Mouse (Mus musculus) telencephalon, adult 2 months (tissue): Measurements from ENCODE around the gene Sf3a2.

Experiments used
- DNase-seq: peaks from one replicate; pipeline ENCODE4 v3.0.0-alpha.2; 2011; ENCODE audit warnings: low read depth, low spot score

Sf3a2 gene

DNA sequence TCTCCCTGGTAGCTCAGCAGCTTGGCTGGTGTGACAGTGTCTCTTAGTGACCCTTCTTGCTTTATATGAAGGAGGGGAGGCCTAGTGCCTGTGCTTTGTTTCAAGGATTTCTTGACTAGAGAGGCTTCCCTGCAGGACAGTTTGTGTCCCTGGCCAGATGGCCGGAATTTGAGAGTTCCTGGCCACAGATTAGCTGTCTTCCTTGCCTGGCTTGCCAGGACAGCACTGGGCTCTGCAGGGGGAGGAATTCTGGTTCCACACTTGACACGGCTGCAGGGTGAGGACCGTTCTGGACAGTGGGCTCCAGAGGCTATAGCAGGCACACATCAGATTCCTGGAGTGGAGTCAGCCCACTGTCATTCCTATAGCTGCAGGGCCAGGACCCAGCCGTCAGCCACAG is 22.3 kb upstream of the Sf3a2 start:
- no peak for DNase-seq

DNA sequence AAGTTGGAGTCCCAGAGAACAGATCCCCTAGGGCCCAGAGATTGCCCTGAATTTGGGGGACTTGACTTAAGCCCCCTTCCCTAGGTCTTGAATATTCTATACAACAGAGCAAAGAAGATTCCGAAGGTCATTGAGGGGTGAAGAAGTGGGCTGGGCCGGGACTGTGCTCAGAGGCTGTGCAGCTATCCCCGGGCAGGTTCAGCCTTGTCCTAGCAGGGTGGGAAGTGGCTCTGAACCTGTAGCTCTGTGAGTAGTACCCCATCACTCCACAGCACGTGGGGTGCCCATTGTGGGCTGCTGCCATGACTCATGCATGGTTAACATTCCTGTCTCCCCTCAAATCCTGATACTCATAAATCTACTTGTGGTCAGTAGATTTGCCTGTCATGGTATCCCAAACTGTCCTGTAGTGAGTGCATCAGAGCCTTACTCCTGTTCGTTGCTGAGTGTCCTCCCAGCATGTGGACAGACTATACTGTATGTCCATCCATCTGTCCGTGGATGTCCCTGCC is 21.6 kb upstream of the Sf3a2 start:
- DNase-seq = no peak

DNA sequence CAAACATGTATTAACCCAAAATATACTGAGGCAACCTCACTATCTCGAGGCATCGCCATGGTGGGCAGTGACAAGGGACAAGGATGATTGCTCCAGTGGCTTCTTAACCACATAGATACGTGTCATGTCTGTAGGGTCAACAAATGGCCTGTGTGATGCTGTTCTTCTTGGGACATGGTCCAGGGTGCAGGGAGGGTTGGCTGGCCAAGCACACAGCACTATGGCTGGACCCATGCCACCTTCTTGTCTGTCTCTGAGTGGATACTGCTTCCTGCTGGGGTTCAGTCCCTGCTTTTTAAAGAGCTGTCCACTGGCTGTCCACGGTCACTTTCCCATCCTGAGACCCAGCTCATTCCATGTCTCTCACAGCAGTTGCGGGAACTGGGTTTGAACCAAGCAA is 20.9 kb upstream of the Sf3a2 start:
- no peak for DNase-seq

DNA sequence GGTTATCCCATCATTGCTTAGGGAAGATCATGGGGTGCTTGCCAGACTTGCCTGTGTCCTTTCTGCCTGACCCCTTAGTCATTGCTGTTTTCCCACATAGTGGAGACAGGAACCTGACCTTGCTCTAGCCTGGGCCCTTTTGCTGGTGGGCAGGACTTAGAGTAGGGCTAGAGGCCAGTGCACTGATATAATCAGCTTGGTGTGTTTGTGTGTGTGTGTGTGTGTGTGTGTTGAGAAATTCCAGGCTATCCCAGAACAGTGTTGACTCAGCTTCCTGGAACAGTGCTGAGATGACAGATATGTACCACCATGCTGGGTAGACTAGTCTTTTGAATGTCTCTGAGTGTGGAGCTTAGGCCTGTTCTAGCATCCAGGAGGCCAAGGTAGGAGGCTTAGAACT is 18.4 kb upstream of the Sf3a2 start:
- DNase-seq = no peak

DNA sequence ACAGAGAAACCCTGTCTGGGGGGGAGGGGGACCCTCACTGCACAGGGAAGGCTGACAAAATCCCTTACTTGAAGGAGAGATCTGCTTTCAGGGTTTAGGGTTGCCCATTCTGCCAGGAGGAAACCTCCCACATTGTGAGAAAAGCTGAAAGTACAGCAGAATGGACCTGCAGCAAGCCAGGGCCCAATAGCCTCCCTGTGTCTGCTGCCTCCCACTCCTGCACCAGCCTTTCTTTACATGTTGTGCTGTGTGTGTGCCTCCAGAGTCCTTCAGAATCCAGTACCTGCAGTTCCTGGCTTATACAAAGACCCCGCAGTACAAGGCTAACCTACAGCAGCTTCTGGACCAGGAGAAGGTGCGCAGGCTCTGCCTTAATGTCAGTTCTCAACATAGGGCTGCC is 13.7 kb upstream of the Sf3a2 start:
- DNase-seq = no peak

DNA sequence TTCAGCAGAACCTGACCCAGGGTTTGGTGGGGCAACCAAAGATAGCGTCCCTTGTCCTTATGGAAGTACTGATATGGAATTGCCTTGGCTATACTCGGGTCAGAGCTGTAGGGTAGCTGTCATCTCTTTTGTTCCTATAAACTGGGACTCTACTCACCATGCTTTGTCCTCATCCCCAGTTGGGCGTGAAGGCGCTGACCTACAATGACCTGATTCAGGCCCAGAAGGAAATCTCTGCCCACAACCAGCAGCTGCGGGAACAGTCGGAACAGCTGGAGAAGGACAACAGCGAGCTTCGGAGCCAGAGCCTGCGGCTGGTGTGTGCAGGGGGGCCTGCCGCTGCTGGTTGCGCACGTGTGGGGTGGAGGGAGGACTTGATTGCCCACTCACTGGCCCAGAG is 13.1 kb upstream of the Sf3a2 start:
- DNase-seq = peak; percentile 47

DNA sequence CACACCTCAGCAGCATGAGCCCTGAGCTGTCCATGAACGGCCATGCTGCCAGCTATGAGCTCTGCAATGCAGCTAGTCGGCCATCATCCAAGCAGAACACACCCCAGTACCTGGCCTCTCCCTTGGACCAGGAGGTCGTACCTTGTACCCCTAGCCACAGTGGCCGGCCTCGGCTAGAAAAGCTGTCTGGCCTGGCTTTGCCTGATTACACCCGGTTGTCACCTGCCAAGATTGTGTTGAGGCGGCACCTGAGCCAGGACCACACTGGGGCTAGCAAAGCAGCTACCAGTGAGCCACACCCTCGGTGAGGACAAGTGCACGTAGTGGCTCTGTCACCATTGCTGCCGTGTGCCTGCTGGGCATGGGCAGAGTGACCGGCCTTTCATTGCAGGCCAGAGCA is 12.0 kb upstream of the Sf3a2 start:
- no peak for DNase-seq

DNA sequence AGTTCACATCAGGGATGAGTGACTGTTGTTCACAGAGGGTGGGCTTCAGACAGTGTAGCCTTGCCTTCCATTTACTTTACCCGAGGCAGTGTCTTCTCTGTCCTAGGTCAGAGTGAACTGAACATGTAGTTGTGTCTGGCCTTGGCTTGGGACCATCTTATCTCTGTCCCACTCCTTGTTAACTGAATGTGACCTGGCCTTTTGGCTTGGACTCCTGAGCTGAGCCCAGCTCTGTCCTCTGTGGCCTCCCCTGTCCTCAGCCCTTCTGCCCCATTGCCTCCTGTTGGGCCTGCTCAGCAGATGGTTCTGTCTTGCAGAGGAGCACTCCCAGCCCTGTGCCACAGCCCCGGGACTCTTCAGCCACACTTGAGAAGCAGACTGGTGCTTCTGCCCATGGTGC is 10.5 kb upstream of the Sf3a2 start:
- no peak for DNase-seq

DNA sequence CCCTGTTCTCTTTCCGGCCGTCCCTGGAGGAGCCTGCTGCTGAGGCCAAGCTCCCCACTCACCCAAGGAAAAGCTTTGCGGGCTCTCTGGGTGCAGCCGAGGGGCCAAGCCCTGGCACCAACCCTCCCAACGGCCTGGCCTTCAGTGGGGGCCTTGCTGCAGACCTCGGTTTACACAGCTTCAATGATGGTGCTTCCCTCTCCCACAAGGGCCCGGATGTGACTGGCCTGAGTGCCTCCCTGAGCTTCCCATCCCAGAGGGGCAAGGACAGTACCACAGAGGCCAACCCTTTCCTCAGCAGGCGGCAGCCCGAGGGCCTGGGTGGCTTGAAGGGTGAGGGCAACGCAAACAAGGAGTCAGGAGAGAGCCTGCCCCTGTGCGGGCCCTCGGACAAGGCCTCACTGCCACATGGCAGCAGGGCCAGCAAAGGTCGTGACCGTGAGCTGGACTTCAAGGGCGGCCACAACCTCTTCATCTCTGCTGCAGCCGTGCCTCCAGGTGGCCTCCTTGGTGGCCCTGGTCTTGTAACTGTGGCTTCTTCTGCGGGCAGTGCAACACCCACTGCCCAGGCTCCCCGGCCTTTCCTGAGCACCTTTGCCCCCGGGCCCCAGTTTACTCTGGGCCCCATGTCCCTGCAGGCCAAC is 7.1 kb upstream of the Sf3a2 start:
- no peak for DNase-seq

DNA sequence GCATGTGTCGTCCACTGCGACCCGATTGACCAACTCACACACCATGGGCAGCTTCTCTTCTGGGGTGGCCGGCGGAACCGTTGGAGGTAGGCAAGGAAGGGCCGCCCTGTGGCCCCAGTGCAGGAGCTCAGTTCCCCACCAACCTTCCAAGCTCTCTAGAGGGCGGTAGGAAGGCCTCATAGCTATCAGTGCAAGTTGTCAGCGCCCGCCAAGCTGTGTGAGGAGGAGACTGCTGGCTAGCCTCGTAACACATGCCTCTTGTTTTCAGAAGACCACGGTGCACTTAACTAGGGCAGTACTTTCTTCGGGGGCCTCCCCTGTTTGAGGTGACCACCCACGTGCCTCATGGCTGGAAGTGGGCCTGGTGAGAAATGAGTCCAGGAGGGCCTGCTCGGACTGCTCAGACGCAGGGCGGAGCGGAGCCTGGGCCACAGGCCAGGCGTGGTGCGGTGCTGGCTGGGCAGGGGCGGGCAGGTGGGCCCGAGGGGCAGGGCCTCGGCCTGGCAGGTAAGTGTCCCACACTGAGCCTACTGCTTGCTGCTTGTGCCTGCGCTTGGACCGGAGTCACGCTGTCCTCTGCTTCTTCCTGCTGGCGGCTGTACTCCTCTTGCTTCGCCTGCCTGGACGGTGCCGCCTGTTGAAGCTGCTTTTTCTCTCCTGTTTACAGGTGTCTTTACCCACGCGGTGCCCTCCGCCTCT is 6.4 kb upstream of the Sf3a2 start:
- no peak for DNase-seq

DNA sequence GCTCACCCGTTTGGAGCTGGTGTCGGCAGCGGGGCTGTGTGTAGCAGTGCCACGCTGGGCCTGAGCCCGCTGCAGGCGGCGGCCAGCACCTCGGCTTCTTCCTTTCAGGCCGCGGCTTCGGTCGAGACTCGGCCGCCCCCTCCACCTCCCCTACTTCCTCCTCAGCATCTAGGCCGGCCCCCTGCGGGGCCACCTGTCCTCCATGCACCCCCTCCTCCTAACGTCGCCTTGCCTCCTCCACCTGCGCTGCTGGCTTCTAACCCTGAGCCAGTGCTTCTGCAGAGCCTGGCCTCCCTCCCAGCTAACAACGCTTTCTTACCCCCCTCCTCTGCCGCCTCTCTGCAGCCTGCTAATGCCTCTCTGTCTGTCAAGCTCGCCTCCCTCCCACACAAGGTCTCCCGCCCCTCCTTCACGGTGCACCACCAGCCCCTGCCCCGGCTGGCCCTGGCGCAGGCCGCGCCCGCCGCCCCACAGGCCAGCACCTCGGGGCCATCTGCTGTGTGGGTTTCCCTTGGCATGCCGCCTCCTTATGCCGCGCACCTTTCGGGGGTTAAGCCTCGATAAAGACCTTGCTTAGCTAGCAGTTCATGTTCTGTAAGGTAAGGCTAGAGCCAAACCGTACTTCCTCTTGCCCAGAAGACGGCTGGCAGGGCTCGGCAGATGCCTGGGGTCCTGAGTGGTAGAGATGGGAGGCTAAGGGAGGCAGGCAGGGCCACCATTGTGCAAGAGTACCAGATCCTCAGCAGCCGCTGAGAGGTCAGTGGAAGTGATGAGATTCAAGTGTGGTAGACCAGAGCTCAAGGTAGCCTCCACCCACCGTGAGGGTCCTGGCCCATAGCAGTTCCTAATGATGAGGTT is 5.6 kb upstream of the Sf3a2 start:
- DNase-seq = no peak

DNA sequence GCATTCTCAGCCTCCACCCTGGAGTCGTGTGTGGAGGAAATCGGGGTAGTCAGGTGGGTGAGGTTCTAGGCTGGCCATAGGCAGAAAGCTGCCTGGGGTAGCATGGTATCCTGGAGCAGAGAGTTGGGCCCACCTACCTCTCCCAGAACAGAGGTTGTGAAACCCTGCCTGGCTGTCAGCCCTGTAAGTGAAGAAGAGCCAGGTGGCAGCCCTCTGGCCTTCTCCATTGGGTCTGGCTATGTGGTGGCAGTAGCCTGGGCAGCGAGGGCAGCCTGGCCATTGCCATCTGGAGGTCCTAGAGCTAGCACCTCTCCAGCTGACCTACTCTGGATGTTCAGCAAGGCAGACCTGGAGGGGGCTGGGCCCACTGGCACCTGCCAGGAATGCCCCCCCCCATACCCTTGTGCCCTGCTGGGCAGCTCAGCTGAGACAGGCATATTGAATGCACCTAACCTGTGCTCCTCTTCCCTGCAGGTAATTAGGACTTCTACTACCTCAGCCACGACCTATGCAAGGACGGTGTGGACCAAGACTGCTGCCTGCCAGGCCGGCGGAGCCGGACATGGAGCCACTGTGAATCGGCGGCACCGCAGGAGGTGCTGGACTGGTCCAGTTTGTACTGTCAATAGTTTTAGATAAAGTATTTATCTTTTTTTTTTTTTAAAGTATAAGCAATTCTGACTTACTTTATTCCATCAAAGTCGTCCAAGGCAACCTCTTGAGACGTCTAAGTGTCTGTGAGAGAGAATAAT is 4.8 kb upstream of the Sf3a2 start:
- DNase-seq = no peak

DNA sequence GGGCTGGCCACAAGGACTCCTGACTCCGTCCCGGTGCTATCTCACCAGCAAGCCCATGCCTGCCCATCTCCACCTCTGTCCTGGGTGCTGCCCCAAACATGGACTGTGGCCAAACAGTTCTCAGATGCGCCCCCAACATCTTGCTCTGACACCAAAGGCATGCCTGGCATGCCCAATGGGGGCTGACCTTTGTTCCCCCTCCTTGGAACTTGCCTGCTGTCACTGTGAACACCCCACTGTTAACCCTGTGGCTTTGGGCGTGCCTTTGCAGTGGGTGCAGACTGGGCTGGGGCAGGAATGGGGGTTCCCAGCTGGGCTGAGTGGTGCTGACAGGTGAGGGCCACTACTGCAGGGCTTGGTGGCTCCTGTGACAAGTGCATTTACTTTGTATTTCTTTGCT is 4.2 kb upstream of the Sf3a2 start:
- no peak for DNase-seq

DNA sequence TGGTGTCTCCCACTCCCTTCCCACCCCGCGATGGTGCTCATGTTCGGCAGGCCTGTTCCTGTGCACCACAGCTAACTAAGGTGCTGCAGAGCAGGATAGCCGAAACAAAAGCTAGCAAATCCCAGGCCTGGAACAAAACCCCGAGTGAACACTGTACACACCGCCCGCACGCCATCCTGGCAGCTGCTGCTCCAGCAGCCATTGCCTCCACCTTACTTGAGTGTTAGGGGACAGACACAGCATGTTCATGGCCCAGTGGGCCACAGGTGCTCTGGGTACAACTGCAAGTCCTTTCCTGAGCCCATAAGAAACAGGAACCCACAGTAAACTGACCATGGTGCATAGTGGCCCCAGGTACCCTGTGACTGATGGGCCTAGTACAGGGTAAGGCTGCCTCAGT is 3.2 kb upstream of the Sf3a2 start:
- DNase-seq = no peak

DNA sequence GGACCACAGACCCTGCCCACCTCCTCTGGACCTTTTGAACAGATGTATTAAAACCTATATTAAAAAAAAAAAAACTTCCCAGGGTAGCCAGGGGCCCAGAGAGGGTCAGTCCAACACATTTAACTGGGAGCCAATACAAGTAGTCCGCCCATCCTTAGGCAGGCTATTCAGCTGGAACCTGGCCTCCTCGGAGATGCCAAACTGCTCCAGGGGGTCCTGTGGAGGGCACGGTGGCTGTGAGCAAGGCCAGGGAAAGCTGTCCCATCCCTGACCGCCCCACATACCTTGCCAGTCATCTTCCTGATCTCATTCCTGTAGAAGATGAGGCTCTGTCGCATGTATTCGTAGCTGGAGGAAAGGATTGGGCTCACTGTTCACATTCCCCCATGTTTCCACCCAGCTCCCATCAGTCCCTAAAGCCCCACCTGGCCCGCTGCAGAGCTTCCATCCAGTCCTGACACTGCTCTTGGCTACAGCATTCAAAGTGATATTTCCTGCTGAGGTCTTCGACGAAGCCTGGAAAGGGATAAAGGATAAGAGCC is 1.6 kb upstream of the Sf3a2 start:
- no peak for DNase-seq

DNA sequence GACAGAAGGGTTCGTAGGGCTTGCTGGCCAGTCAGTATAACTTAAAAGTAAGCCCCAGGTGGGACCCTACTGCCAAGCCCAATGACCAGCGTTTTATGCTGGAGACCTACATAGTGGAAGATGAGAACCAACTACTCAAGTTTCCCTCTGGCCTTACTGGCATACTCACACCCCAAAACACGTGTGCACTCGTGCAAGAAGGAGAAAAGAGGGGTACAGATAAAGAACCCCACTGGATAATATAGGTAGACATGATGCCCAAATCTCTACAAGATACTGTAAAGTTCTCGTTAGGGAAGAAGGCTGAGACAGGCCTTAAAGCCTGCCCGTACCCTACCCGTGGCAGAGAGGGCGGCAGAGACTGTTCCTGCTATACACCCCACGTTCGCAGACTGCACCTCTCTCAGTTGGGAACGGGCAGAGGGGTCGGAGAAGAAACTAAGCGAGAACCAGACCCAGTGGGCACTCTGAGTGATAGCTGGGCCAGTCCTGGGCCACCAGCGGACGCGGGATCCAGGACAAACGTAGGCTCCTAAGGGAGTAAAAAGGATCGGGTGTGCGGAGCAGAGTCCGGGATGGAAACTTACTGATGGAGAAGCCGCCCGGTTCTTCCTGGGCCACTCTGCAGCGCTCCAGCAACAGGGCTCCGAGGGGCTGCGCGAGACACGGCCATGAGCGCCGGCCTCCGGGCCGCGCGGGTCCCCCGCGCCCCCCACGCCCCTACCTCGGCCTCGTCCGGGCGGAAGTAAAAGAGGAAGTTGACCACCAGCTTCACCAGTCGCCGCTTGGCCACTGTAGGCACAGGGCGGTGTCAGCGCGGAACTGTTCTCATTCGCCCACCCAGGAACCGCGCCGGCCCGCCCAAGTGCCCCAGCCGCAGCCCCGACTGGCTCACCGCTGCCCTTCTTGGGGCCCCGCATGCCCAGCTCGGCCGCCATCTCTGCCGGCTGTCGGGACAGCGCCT is 530 bp upstream of the Sf3a2 start:
- DNase-seq = peak; percentile 51

DNA sequence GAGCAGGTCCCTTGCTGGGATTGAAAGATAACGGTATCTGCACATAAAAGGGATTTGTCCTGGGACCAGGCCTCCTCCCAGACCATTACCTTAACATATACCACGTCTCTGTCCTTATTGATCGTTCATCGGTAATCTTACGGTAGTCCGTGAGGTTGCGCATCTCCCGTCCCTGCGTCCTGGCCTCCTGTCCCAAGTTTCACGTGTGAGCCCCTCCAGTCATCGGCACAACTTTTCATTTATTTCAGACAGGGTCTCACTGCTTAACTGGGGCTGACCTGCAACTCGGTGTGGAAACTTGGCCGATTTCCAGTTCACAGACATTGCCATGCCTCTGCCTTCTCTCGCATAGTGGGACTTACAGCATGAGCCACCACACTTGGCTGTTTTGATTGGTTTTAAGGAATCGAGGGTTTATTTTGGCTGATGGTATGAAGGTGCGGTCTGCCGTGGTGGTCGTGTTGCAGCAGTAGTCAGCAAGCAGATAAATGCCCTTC is 1.1 kb downstream of the Sf3a2 start:
- DNase-seq = no peak

DNA sequence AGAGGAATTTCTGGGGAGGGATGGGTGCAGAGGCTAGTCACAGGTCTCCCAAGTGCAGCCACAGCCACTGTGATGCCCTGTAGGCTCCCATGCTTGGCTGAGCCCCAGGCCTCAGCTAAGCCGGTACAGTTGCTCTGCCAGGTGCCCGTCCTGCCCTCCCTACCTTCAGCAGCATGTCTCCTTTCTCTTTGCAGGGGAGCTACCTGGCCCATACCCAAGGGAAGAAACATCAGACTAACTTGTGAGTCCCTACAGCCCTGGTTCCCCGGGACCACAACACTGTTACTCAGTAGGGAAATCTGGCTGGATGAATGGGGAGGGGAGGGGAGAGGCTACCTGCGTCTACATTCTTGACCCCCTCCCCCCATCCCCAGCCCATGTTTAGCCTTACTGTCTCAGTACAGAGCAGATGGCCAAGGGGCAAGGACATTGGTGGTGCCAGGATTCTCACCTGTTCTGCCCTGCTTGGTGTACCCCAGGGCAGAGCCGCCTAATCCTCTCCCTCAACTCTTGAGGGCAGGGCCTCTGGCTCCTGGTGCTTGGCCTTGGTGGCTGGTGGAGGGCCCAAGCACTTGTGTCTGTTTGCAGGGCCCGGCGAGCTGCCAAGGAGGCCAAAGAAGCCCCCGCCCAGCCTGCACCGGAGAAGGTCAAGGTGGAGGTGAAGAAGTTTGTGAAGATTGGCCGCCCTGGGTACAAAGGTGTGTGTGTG is 4.4 kb downstream of the Sf3a2 start:
- DNase-seq = no peak

DNA sequence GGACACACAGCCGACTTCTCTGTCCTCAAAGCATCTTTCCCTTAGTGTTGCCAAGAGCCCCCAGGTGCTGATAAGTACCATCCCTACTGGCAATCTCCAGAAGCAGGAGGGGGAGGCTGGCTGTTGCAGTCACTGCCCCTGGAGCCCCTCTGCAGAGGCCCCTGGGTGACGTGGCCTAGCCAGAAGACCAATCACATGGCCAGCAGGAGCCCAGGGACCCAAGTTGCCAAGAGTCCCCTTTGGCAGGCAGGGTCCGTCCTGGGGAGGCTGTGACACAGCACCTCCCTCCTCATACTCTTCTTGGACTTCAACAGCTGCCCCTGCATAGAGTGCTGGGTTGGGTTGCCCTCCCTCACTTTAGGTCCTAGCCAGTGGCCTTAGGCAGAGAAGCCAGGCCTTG is 5.0 kb downstream of the Sf3a2 start:
- no peak for DNase-seq

DNA sequence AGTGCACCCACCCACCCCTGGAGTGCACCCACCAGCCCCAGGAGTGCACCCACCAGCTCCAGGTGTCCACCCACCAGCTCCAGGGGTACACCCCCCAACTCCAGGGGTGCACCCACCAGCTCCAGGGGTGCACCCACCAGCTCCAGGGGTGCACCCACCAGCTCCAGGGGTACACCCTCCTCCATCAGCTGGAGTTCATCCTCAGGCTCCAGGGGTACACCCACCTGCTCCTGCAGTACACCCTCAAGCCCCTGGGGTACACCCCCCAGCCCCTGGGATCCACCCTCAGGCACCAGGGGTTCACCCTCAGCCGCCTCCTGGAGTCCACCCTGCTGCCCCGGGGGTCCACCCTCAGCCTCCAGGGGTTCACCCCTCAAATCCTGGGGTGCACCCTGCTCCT is 6.3 kb downstream of the Sf3a2 start:
- DNase-seq = no peak
